Mouse (Mus musculus) urinary bladder, postnatal 10 days (tissue): Measurements from ENCODE around the gene Fcgr3.
"Not testable (repeated sequence)": the region's sequence is repeated elsewhere in the genome, so short reads cannot be mapped to it uniquely, and the experiment has no call there.

ENCODE experiments used
- DNase-seq: peaks from one replicate; pipeline ENCODE4 v3.0.0; 2022; ENCODE audit warnings: low spot score

Gene Fcgr3

GRCm38 (mm10) chr1:171064491-171065242 lies at the start of gene Fcgr3:
Fcgr3 (minus strand) TSS chr1:171064935.
- DNase-seq, result peak; percentile 66

- peak; percentile 45 for DNase-seq
These were observed 49.2 kb upstream of the Fcgr3 start, which contains the start of gene Cfap126 for GRCm38 (mm10) chr1:171113873-171114299. Cfap126 (plus strand) TSS chr1:171113918.

GRCm38 (mm10) chr1:171112986-171113385 lies 48.3 kb upstream of the Fcgr3 start:
- DNase-seq, result no peak

- DNase-seq, result no peak
These were observed 47.2 kb upstream of the Fcgr3 start for GRCm38 (mm10) chr1:171111781-171112575.

- peak; percentile 67 for DNase-seq
These were observed 46.5 kb upstream of the Fcgr3 start for GRCm38 (mm10) chr1:171111020-171111780.

GRCm38 (mm10) chr1:171110659-171111019 lies 45.9 kb upstream of the Fcgr3 start:
- DNase-seq, result no peak

GRCm38 (mm10) chr1:171109620-171110019 lies 44.9 kb upstream of the Fcgr3 start:
- no peak for DNase-seq

GRCm38 (mm10) chr1:171105226-171105625 lies 40.5 kb upstream of the Fcgr3 start:
- DNase-seq, result no peak

GRCm38 (mm10) chr1:171103179-171103840 lies 38.6 kb upstream of the Fcgr3 start:
- DNase-seq, result no peak

GRCm38 (mm10) chr1:171102547-171103177 lies 37.9 kb upstream of the Fcgr3 start:
- DNase-seq, result peak; percentile 47

- peak; percentile 67 for DNase-seq
These were observed 37.2 kb upstream of the Fcgr3 start for GRCm38 (mm10) chr1:171101733-171102546.

- DNase-seq, result no peak
These were observed 36.3 kb upstream of the Fcgr3 start for GRCm38 (mm10) chr1:171101033-171101432.

- DNase-seq, result no peak
These were observed 32.9 kb upstream of the Fcgr3 start for GRCm38 (mm10) chr1:171097612-171098011.

- no peak for DNase-seq
These were observed 32.4 kb upstream of the Fcgr3 start for GRCm38 (mm10) chr1:171097136-171097535.

- DNase-seq, result no peak
These were observed 31.6 kb upstream of the Fcgr3 start for GRCm38 (mm10) chr1:171096110-171096964.

- DNase-seq, result no peak
These were observed 29.7 kb upstream of the Fcgr3 start for GRCm38 (mm10) chr1:171094424-171094823.

GRCm38 (mm10) chr1:171090761-171091160 lies 26.0 kb upstream of the Fcgr3 start:
- DNase-seq, result no peak

GRCm38 (mm10) chr1:171089891-171090290 lies 25.2 kb upstream of the Fcgr3 start:
- no peak for DNase-seq

- not testable (repeated sequence) for DNase-seq
These were observed 23.6 kb upstream of the Fcgr3 start for GRCm38 (mm10) chr1:171088237-171088869.
